Mouse (Mus musculus) liver, postnatal 0 days (tissue): Measurements from ENCODE around the gene Mier2.

Source experiments
- CTCF ChIP-seq: sonication (generic); IDR thresholded peaks from 2 replicates; pipeline ENCODE4 v1.5.1; 2016; ENCODE audit warnings: antibody characterized with exemption, low read depth
- EP300 ChIP-seq: IDR thresholded peaks from 2 replicates; pipeline ENCODE4 v1.6.1; 2016; ENCODE audit warnings: antibody characterized with exemption, low read depth, mild to moderate bottlenecking

DNA sequence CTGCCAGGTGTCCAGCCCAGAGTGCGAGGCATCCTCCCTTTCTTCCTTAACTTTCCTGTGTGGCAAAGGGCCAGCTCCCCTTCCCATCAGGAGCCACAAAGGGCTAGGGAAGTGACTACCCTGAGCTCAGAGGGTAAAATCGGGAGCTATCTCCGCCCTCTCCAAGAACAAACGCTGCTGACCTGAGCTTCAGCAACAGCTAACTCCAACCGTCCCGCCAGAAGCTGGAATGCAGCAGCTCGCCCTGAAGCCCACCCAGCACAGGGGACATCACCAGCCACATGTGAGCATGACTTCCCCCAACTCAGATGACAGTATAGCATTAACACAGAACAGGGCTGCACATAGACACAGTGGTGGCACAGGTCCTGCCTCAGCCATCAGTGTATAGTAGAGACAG is 29.0 kb upstream of the Mier2 start:
- TF ChIP-seq CTCF, result no peak
- TF ChIP-seq EP300, result no peak
